Mouse (Mus musculus): Measurements from ENCODE around the gene Mga.

The Mga gene

DNA sequence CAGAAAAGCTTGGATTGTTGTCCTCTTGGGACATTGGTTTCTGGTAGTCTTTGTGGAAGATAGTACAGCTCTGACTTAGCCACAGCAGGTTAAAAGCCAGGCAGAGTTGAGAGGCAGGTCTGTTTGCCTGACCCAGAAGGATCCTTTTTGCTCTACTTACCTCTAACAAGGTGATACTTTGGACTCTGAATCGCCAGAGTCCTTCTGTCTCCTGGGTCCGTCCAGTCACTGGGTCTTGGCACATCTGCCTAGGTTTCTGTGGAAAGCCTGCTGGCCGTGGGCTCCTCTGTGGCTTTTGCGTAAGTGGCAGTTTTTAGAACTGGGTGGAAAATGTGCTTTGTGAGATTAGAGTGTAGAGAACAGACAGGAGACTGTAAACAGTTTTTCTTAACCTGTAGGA lies 91.9 kb downstream of the Mga start:
- no peak for DNase-seq (ENCODE audit: low spot score)

DNA sequence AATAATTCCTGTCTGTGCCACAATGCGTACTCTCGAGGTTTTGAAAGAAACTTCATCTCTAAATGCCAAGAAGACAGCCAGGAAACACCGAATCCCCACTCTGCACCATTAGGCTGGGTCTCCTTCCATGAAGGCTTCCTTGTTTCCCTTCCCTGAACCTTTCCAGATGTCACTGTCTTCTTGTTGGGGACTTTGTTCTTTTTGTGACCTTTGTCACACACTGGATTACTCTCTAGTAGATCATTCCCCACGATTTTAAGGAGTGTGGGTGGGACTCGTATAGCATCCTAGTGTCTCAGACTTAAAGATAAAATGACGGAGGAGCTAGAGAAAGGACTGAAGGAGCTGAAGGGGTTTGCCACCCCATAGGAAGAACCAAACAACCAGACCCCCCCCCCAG lies 93.9 kb downstream of the Mga start:
- no peak for DNase-seq (ENCODE audit: low spot score)

DNA sequence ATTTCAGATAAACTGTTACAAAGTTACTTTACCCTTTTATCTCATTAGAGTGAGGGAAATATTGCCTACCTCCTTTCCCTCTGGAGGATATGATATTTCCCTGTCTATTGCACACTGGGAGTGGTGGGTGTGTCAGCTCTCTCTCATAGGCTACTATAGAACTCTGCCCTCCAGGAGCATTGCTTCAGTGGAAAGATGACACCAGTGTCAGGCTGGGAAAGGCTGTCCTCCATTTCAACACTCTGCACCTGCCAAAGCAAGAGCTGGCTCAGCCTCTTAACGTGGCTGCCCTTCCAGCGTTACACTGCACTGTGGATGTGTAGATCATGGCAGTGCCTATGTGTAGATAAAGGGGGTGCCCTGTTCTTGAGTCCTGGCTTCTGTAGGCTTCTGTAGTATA lies 95.3 kb downstream of the Mga start:
- no peak for DNase-seq (ENCODE audit: low spot score)

DNA sequence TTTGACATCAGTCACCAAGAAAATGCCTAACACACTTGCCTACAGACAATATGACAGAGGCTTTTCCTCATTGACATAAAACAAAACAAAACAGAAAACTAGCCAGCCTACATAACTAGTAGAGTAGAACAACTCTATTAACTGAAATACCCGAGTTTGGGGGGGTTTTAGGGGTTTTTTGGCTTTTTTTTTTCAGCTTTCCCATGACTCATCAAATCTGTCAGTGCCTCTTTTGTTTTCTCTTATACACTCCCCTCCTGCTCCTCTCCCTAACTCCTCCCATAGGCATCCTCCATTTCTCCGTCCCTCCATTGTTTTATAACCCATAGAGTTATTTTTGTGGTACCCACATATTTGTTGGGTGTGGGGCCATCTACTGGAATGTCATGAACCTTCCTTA lies 96.5 kb downstream of the Mga start:
- DNase-seq (ENCODE audit: low spot score), result no peak

DNA sequence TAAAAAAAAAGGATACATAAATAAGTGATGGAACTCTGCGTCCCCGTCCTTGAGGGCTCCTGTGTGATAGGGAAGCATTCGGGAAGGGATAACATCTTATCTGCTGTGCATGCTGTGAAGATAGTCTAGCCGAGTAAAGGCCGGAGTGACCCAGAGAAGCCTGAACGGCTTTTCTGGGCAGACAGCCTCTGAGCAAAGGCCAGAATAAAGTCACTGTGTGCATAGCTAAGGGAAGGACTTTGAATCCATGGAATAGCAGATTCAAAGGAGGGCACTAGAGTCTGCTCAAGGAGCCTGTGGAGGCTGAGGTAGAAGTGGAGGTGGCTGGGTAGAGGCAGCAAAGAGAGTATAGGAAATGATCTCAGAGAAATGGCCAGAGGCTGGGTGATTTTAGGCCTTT lies 97.8 kb downstream of the Mga start:
- no peak for DNase-seq (ENCODE audit: low spot score)

DNA sequence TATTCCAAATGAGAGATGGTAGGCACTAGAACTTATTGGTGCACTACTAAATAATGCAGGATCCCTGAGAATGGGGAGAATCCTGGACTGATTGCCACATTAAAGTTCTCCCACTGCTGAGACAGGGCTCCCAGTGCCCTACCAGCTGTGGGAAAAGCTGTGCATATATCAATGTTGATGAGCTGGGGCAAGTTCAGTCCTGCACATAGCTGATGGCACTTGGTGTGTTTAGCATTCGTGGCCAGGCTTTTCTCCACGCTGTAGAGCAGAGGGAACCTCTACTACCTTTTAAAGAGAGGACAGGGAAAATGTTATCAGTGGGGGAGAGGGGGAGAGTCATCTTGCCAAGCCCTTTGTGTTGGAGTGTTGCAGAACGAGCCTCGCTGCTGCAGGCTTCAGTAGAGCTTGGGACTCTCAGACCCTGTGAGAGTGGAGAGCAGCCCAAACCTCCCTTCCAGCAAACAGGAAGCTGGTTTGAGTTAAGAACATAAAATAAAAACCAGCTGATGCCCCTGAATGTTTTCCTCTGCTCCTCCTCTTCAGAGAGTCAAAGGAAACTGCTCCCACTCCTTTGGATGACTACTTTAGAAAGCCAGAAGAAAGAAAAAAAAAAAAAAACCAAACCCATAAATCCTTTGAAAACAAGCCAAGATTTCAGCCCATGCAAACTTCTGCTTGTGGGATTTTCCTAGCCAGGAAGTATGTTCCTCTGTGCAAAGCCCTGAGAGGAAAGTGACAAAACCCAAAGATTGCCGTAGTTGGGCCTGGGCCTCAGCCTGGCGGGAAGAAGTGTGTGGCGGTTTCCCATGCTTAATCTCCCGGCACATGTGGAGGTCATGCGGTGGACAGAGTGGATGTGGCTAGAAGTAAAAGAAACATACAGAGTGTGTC lies 98.6 kb downstream of the Mga start:
- no peak for DNase-seq (ENCODE audit: low spot score)

DNA sequence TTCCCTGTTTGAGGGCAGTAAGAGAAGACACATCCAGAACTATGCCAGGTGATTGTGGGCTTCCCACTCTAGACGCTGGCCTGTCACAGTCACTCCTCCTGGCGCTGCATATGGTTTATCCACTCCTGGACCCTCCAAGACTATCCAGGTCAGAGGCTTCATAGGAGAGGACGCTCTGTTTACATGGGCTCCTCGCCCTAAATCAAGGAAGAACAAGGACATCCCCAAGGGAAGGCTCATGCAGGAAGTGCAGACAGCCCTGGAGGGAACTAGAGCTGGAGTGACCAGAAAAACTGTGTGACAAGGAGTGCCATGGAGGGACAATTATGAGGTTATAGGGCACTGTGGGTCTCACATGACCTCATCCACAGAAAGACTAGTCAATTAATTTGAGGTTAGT lies 100.3 kb downstream of the Mga start:
- no peak for DNase-seq (ENCODE audit: low spot score)

DNA sequence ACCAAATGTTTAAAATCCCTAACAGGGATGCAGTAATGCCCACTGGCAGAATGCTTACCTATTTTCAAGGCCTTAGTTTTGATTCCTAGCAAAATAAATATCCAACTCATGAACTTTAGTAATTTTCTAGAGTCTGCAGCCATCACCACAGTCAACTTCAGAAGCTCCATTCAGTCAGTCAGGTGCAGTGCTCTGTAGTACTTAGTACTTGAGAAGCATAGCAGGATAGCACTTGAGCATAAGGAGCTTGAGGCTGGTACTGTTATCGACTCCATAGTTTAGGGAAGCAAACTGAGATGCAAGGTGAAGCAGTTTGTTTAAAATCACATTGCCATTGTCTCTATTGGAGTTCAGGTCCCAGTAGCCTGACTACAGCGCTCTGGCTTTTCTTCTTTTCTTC lies 102.7 kb downstream of the Mga start:
- DNase-seq (ENCODE audit: low spot score), result no peak

DNA sequence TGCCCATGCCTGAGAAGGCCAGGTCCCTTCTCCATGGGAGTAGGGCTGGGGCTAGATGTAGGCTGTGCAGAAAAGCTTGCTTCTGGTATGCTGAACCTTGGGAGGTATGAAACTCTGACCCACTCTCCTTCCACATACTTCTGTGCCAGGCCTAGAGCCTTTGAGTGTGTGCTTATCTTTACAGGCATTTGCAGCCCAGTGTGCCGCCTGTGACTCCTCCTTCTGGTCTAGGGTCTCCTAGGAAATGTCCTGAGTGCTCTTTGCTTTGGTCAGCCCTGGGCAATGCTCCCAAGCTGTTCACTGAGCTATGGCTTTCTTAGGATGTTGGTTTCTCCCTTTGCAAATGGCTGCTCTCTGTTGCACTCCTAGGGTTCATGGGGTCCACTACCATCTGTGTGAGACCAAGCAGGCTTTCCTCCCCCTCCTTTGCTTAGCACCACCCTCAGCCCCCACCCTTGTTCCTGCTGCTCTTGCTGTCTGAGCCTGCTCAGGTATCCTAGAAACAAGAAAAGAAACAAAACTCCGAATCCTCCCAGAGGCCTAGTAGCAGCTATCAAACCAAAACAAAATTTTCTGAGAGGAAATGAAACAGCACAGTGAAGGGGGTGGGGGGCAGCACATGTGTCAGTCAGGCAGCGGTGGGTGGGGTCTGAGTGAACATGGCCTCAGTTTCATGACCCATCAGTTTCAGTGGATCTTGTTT lies 104.0 kb downstream of the Mga start:
- DNase-seq (ENCODE audit: low spot score), result no peak

DNA sequence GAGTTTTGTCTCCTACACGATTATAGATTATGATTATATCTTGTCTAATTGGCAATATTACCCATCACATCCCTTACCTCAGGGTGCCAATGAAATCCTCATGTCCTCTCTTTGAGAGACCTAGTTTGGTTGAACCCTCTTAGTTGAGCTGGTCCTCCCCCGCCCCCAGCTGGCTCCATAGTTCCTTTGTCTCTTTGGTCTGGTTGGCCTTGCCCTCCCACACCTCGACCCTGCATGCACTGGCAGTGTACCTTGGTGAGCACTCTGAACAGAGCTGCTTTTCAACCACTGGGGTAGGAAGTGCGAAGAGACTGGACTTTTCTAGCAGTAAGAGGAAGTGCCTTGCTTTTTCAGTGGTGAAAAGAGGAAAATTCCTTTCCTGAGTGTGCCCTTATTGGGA lies 104.9 kb downstream of the Mga start:
- no peak for DNase-seq (ENCODE audit: low spot score)

DNA sequence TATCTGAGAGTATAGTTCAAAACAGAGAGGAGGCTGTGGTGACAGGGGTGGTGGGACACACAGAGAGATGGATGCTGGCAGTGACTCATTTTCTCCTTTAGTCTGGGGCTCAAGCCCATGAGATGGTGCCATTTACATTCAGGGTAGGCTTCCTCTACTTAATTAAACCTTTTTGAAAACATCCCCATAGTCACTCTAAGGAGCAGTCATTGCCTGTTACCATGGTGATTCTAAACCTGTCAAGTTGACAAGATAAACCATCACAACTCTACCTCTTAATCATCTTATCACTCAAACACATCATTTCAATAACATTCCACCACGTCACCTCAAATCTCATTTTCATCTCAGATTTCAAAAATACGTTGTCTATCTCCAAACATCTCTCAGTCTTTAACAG lies 106.9 kb downstream of the Mga start:
- DNase-seq (ENCODE audit: low spot score), result no peak

DNA sequence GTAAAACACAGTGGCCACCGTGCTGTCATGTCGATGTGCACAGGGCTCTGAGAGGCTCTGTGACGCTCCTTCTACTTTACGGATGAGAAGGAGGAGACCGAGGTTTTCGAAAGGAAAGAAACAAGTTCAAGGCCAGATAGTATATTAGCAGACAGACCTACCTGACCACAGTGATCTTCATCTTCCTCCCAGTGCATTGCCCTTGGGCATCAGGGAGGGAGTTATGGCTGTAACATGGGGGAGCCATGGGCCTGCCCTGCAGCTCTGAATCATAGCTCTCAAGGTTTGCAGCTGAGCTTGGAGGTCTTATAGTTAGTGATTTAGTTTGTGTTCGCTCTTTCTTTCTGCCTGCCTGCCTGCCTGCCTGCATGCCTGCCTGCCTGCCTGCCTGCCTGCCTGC lies 109.7 kb downstream of the Mga start:
- no peak for DNase-seq (ENCODE audit: low spot score)

DNA sequence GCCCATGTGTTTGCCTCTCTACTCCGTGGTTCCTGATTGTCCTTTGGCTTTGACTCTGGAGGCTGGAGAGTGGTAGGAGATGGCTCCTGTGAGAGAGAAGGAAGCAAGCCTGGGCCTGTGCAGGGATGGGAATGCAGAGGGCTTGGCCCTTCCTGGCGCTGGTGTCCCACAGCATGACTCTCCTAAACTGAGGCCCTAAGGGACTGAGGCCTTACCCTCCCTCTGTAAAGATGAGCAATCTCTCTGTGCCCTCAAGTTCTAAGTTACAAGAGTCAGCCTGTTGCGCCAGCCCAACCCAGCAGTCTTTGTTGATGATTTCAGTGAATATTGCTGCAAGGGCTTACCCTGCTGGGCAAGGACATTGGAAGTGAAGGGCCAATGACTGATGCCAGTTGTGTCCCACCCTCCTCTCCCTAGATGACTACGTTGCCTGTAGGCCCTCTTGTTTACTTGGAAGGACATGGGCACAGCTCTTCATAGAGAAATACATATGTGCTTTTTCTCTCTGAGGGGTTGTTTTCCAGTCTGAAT lies 110.7 kb downstream of the Mga start:
- DNase-seq (ENCODE audit: low spot score), result no peak

DNA sequence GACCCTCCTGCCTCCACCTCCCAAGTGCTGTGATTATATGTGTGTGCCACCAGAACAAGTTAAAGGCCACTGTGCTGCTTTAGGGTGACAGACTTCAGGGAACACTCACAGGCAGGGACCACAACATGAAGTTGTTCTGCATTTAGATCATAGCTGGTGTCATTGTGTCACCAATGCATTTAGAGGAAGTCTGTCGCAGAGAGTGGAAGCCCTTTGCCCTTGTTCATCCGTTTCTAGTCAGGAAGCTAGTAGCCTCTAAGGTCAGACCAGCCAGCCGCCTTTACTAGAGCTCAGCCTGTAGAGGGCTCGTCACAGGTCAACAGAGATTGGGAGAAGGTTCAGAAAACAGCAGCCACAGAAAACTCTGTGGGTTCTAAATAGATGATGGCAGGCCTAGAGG lies 111.6 kb downstream of the Mga start:
- no peak for DNase-seq (ENCODE audit: low spot score)

DNA sequence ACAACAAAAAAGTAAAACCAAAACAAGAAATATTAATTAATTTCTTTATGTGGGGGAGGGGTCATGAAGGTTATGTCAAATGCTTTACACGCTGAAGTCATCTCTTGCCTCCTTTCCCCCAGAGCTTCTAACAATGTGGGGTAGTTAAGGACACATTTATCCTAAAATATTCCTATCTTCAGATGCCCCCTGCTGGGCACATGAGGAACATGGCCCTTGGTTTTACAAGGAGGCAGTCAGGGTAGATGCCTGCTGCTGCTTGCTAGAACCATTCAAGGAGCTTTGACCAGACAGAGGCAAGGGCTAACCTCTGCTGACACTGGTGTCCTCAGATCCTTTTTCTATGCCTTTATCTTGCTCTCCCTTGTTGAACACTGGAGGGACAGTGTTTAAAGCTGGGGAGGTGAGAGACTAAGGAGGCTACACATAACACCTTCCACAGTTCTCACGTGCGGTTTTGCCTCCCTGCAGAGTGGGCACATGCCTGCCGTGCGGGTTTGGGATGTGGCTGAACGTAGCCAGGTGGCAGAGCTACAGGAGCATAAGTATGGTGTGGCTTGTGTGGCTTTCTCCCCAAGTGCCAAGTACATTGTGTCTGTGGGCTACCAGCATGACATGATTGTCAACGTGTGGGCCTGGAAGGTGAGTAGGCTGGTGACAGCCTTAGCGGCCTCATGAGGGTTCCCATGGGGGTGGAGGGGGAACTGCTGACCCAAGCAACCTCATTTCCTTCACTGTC lies 114.6 kb downstream of the Mga start:
- DNase-seq (ENCODE audit: low spot score), result peak; percentile 72

DNA sequence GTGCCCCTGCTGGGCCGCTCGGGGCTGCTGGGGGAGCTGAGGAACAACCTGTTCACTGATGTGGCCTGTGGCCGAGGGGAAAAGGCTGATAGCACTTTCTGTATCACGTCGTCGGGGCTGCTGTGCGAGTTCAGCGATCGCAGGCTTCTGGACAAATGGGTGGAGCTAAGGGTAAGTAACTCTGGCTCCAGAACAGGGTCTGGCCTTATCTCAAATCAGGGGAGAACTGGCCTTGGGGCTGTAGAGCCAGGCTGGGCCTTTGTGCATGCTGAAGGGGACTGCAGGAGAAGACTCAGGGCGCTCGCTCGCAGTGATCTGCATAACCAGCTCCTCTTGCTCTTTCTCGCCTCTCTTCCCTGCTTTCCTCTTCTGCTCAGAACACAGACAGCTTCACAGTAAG lies 115.9 kb downstream of the Mga start:
- no peak for DNase-seq (ENCODE audit: low spot score)

DNA sequence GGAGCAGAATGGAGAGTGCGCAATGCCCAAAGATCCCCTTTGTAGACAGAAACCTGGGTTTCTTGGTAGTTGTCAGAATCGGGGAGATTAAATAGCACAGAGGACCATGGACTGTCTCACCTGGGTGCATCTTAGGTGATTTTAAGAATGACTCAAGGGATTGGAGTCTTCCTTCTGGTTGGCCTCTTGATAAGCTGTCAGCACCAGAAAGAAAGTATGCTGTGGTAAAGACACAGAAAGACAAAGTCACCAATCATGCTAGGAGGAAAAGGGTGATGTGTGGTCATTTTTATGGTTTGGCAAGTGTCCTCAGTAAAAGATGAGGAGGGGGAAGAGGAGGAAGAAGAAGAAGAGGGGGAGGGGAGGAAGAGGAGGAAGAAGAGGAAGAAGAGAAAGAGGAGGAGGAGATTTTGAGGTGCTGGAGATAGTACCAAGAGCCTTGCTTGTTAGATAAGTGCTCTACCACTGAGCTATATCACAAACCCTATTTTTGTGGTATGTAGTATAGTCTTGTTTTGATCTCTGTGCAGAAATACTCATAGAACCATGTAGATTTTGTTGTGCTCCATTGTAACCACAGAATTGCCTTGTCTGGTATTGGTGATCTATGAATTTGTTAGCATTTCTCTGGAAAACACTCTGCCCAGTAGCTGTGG lies 116.9 kb downstream of the Mga start:
- no peak for DNase-seq (ENCODE audit: low spot score)

DNA sequence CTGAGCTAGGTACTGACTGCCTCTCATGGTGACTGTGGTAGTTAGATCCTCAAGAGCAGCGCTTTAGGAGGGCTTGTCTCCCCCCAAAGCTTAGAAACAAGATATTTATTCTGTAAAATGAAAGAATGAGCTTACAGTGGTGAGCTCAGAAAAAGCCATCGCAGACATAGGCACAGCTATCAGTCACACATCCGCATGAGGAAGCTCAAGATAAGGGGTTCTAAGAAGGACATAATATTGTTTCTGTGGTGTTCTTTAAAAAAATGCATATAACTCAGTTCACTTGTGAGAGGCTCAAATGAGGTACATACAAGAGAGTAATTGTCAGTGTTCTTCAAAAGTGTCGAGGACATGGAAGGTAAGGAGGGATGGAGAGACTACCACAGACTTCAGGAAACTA lies 118.9 kb downstream of the Mga start:
- DNase-seq (ENCODE audit: low spot score), result no peak

DNA sequence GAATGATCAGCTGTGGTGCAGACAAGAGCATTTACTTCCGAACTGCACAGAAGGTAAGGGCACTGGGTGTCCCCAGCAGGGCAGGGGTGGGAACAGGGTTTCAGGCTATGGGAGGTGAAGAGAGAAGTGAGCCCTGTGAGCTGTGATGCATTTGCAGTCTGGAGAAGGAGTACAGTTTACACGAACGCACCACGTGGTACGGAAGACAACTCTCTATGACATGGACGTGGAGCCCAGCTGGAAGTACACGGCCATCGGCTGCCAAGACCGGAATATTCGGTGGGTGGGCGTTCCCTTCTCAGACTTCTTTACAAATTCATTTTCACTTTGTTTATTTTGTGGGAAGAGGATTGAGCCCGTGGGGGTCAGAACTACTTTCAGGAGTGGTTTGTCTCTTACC lies 120.6 kb downstream of the Mga start:
- no peak for DNase-seq (ENCODE audit: low spot score)

Data from layer of hippocampus, adult 11-12 months (tissue).